Mouse (Mus musculus) layer of hippocampus, adult 18-20 months (tissue): ENCODE results near the gene Qtrt1. TPM values are rescaled to one million over a fixed set of nuclear protein-coding genes. Genes with fewer than 3 reads are reported as not detected.

Experiments used
- total RNA-seq, 2 experiments: library from RNA; stranded (reverse); gene quantifications; 2 replicates each; pipeline ENCODE4 v1.2.3; 2021

Qtrt1 gene
- total RNA-seq, 2 experiments from 2014 or later: 26.0 to 36.4 TPM

Other genes starting within 250 kb of the Qtrt1 start
- gene Pde4a, start 246.1 kb upstream of the Qtrt1 start, total RNA-seq: 10 to 100 TPM; 83.4 to 86.6 TPM
- 10 to 100 TPM; 58.3 to 61.5 TPM for gene Keap1, start 172.5 kb upstream of the Qtrt1 start, total RNA-seq
- 10 to 100 TPM; 13.5 to 14.5 TPM for gene S1pr5, start 163.4 kb upstream of the Qtrt1 start, total RNA-seq
- gene Atg4d, start 146.5 kb upstream of the Qtrt1 start, total RNA-seq: 10 to 100 TPM; 43.6 to 50.9 TPM
- gene Kri1, start 123.9 kb upstream of the Qtrt1 start, total RNA-seq: 10 to 100 TPM; 39.7 to 46.9 TPM
- 10 to 100 TPM; 53.7 to 56.7 TPM for gene Cdkn2d, start 120.4 kb upstream of the Qtrt1 start, total RNA-seq
- under 1 TPM; 0.18 to 0.30 TPM for gene Ap1m2, start 99.5 kb upstream of the Qtrt1 start, total RNA-seq
- gene Slc44a2, start 91.1 kb upstream of the Qtrt1 start, total RNA-seq: 10 to 100 TPM; 44.7 to 48.0 TPM
- gene Ilf3, start 44.0 kb upstream of the Qtrt1 start, total RNA-seq: 100 to 1,000 TPM in 1 of 2 experiments, 10 to 100 TPM in 1; 99.2 to 101 TPM
- 10 to 100 TPM; 59.8 to 59.9 TPM for gene Dnm2, start 13.1 kb downstream of the Qtrt1 start, total RNA-seq
- 10 to 100 TPM; 11.1 to 11.8 TPM for gene Tmed1, start 98.4 kb downstream of the Qtrt1 start, total RNA-seq
- not detected for gene AB124611, start 114.3 kb downstream of the Qtrt1 start, total RNA-seq
- 10 to 100 TPM; 76.4 to 81.6 TPM for gene Carm1, start 135.1 kb downstream of the Qtrt1 start, total RNA-seq
- gene Timm29, start 180.9 kb downstream of the Qtrt1 start, total RNA-seq: 10 to 100 TPM; 61.7 to 63.6 TPM
- gene Yipf2, start 181.0 kb downstream of the Qtrt1 start, total RNA-seq: 10 to 100 TPM; 19.5 to 20.0 TPM
- 100 to 1,000 TPM; 111 to 117 TPM for gene Smarca4, start 204.3 kb downstream of the Qtrt1 start, total RNA-seq